Mouse (Mus musculus): ENCODE data around the gene 4931440F15Rik.

Gene 4931440F15Rik

DNA sequence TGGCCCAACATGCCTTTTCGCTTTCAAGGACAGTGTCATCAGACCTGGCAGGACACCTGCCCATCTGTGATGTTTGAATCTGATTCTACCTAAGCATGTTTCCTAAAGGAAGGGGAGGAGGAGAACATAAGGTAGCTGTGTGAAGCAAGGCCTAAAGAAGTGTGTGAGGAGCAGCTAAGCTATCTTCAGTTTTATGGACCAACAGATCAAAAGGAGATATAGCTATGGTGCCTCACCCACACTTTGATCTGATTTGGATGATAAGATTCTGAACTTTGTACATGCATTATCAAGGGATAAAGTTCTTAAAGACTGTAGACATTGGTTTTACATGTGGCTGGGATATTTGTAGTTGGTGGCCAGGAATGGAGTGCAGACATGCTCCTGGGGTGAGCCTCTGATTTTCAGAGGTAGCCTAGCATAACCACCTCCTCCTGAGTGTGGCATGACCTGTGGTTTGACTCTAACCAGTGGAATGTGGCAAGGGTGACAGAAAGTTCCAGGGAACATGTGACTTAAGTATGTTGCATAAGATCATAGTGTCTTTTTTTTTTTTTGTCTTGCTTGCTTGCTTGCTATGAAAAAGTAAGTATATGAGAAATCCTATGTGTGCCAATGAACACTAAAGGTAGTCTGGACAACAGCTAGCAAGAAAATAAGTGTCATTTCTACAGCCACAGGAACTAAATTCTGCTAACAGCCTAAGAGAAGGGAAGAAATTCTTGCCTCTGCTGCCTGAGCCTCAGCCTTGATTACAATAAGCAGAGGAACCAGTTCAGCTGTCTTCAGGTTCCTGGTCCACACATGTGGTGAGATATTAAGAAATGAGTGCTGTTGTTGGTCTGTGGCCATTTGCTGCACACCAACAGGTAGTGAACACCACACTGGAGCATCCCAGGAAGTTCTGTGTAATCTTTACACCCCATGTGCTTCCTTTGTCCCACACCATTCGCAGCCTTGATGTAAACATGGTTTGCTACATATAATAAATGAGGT, 23.7 kb downstream of the 4931440F15Rik start:
- no peak for DNase-seq (ENCODE audit: low spot score)

DNA sequence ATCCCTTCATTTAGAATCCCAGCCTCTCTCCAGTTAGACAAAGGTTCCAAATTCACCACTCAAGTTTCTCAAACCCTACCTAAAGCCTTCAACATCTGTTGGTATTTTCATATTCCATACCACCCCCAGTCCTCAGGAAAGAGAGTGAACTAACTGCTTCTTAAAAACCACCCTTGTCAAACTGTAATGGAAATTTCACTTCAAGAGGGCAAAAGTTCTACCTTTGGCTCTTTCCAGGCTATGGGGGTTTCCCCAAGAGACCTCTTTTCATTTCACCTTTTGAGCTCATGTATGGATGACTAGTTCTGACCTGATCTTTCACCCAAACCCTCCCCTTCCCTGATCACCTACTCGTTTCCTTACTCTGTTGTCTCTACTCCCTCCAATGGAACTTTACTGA, 25.6 kb downstream of the 4931440F15Rik start:
- DNase-seq (ENCODE audit: low spot score), result no peak

- no peak for DNase-seq (ENCODE audit: low spot score)
Measured at GRCm38 (mm10) chr11:29795106-29795505, 30.4 kb downstream of the 4931440F15Rik start.

- no peak for DNase-seq (ENCODE audit: low spot score)
Measured at GRCm38 (mm10) chr11:29794475-29794874, 31.0 kb downstream of the 4931440F15Rik start.

DNA sequence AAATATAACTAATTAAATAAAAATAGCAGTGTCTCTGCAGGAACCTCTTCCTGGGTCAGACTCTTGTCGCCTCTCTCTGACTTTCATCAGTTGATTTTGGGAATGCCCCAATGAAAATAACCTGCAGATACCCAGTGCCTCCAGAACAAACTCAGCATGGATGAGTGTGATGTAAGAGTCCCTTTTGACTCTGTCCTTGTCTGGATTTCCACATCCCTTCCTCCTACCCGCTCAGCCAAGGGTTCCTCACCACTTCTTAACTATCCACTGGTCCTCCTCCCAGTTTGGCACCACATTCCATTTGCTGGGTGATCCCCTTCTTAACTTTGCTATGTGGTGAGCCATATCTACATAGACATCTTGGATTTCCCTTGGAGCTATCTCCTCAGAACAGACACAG, 34.7 kb downstream of the 4931440F15Rik start:
- DNase-seq (ENCODE audit: low spot score), result no peak

GRCm38 (mm10) chr11:29788921-29789638, 36.4 kb downstream of the 4931440F15Rik start:
- no peak for DNase-seq (ENCODE audit: low spot score)

- DNase-seq (ENCODE audit: low spot score), result no peak
Measured at GRCm38 (mm10) chr11:29788499-29788898, 37.0 kb downstream of the 4931440F15Rik start.

DNA sequence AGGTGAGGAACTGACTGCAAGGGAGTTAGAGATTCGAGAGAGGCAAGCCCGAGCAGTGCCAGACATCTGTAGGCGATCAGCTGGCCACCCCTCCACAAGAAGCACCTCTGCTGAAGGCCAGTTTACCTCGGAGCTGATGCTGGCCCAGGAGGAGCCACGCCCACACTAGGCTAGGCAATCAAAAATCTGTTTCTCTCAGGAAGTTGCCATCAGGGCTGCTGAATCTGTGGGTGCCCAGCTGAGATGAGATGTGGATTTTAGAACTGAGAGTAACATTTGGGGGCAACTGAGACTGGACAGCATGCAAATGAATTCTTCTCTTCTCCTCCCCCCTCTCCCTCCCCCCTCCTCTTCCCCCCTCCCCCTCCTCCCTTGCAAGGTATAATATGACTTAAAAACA, 38.0 kb downstream of the 4931440F15Rik start:
- no peak for DNase-seq (ENCODE audit: low spot score)

GRCm38 (mm10) chr11:29786583-29787219, 38.8 kb downstream of the 4931440F15Rik start:
- DNase-seq (ENCODE audit: low spot score), result no peak

GRCm38 (mm10) chr11:29779409-29780026, 46.0 kb downstream of the 4931440F15Rik start:
- no peak for DNase-seq (ENCODE audit: low spot score)

- no peak for DNase-seq (ENCODE audit: low spot score)
Measured at GRCm38 (mm10) chr11:29778936-29779335, 46.5 kb downstream of the 4931440F15Rik start.

- no peak for DNase-seq (ENCODE audit: low spot score)
Measured at GRCm38 (mm10) chr11:29777964-29778363, 47.5 kb downstream of the 4931440F15Rik start.

- no peak for DNase-seq (ENCODE audit: low spot score)
Measured at GRCm38 (mm10) chr11:29774760-29775159, 50.7 kb downstream of the 4931440F15Rik start.

- peak; percentile 63 for DNase-seq (ENCODE audit: low spot score)
Measured at GRCm38 (mm10) chr11:29774296-29774695, 51.2 kb downstream of the 4931440F15Rik start.
